Mouse (Mus musculus): ENCODE measurements around the gene Vipr2.

The Vipr2 gene

GRCm38 (mm10) chr12:116159223-116159622, 81.7 kb downstream of the Vipr2 start:
- no peak for DNase-seq (ENCODE audit: low read depth)

- no peak for DNase-seq (ENCODE audit: low read depth)
Measured at GRCm38 (mm10) chr12:116159695-116160094, 82.2 kb downstream of the Vipr2 start.

DNA sequence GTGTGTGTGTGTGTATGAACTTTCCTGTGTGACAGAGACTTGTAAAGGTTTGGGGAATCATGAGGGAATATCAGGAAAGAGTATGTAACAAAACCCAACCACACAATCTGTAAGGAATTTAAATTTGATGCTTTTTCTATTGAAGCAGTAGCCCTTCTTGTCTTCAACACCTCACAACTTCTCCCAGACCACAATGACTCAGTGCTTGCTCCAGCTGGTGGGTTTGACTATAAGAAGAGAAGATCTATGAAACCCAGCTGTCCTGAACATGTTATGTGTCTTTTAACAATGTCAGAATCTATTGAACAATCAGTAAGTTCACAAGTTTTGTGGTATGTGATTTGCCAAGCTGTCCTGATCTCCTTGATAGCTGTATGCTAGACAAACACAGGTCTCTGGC, 87.8 kb downstream of the Vipr2 start:
- no peak for DNase-seq (ENCODE audit: low read depth)

GRCm38 (mm10) chr12:116169666-116170065, 92.1 kb downstream of the Vipr2 start:
- DNase-seq (ENCODE audit: low read depth): no peak

GRCm38 (mm10) chr12:116176930-116177329, 99.4 kb downstream of the Vipr2 start:
- DNase-seq (ENCODE audit: low read depth): no peak

- peak; percentile 70 for DNase-seq (ENCODE audit: low read depth)
Measured at GRCm38 (mm10) chr12:116181436-116182050, 104.0 kb downstream of the Vipr2 start.

DNA sequence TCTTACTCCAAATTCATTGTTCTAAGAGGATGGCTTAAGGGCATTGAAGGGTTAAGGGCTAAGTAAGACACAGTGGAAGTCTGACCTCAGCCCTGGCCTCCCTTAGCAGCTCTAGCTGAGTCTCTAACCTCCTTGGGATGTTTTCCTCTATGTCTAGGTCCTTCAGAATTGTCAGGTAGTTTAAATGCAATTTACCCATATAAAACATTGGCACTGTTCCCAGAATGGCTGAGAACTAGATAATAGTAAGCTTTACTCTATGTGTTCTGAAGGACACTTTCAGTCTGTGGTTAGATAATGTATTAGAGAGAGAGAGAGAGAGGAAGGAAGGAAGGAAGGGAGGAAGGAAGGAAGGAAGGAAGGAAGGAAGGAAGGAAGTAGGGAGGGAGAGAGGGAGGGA, 104.8 kb downstream of the Vipr2 start:
- DNase-seq (ENCODE audit: low read depth): peak; percentile 45

DNA sequence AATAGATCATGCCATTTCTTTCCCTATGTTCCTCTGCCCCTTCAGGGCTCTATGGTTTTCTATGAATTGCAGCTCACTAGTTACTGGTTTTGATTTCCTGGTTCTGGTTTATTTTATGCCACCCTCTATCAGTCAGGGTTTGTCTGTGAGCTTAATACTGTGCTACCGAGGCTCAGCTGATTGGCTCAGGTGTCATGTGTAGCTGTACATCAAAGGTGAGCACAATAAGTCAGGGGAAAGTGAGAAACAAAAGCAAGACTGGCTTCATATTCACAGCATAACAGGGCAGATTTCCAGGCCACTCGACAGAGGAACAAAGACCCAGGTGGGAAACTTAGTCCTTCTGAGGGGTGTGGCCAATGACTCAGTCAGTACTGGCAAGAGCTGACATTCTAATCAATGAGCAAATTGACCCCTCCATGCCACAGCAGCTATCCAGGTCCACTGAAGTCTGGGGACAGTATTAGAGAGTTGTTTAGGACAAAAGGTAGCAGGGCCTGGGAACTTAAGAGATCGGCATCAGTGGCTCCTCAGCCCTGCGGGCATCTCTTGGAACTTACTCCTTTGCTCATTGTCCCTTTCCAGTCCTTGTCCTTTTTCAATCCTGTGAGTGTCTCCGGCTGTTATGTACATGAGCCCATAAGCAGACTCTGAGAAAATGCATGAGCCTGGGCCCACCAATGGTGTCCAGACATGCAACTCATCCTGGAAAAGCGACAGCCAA, 105.8 kb downstream of the Vipr2 start:
- DNase-seq (ENCODE audit: low read depth): no peak

GRCm38 (mm10) chr12:116193952-116194351, 116.4 kb downstream of the Vipr2 start:
- DNase-seq (ENCODE audit: low read depth): no peak

DNA sequence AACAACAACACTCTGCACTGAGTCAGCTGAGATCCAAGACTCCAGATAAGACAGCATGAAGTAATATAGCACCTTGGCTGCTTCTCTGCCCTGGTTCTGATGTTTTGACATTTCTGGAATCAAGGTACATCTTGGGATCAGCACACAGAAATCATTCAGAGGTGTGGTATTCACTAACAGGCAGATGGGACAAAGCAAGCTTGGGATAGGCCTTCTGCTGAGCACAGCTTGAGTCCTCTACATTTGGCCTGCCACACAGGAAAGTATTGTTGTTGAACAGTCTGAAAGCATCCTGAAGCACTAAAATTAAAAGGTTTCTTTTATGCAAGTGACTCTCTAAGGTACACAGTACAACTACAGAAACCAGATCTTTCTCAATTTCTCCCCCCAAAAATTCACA, 117.1 kb downstream of the Vipr2 start:
- no peak for DNase-seq (ENCODE audit: low read depth)
